Mouse (Mus musculus): ENCODE measurements around the gene Als2cl. TPM values are rescaled to one million over a fixed set of nuclear protein-coding genes. Genes with fewer than 3 reads are reported as not detected.

Gene Als2cl
- polyA plus RNA-seq, 1 experiment from 2014 or later, result 1.8 TPM

DNA sequence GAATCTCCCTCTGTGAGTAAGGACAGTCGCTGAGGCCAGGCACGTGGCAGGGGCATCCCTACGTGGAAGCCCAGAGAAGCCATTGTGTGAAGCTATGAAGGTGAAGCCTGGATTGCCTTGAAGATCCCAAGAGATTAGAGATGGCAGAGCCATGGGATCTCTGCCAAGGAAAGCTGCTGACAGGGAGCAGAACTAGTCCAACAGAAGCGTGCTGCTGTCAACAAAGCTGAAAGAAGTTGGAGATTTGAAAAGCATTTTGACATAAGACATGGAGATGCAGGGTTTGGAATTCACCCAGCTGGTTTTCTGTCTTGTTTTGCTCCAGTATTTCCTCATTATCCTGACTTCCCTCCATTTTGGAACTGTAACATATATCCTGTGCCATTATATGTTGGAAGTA lies 22.6 kb downstream of the Als2cl start:
- Histone ChIP-seq H3K4me1 (ENCODE audit: control insufficient read depth, low read depth, low read length) (no peaks in the 10 kb centered on the region), H3K9me3 (replicated peaks; ENCODE audit: control insufficient read depth, low read length) (no peaks in the 10 kb centered on the region), H3K27ac (ENCODE audit: low read length) (no peak overlapping the region), H3K36me3 (ENCODE audit: control insufficient read depth, insufficient read depth) (no peaks in the 10 kb centered on the region), H3K4me2 (ENCODE audit: low read depth, low read length) (no peak overlapping the region), H3K9ac (ENCODE audit: low read depth, low read length) (no peak overlapping the region), H3K4me3 (ENCODE audit: low read depth, low read length) (no peak overlapping the region), H3K27me3 (ENCODE audit: control insufficient read depth, insufficient read depth, low read depth, low read length) (no peaks in the 10 kb centered on the region)
- WGBS (ENCODE audit: insufficient replicate concordance), result 78% methylated on average over 4 of the region's 4 CpGs
- no peak for ATAC-seq (ENCODE audit: low read depth)

DNA sequence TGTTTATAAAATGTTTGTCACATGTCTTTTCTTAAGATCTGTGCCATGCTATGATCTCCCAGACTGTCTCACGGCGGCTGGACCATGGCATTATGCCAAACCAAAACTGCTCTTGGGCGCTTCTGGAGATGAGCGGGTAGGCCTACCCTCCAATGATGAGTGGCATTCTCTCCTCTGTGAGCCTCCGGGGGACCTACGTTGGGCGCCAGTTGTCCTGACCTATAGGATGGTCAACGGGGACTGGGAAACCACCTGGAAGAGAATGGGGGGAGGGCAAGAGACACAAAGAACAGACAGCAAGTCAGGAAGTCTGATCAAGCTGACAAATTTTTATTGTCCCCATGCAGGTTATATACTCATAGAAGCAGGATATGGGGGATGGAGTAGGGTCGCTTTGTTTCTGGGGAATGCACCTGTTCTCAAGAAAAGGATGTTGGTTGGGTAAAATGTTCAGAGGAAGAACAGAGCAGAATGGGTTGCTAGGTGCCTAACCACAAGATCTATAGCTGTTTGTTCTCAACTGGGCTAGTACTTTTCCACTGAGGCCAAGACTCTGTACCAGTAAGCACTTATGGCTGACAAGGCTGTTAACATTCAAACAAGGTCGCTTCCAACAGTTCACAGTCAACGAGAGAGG lies 27.6 kb downstream of the Als2cl start:
- H3K27ac ChIP-seq (ENCODE audit: low read length), result no peak overlapping the region

DNA sequence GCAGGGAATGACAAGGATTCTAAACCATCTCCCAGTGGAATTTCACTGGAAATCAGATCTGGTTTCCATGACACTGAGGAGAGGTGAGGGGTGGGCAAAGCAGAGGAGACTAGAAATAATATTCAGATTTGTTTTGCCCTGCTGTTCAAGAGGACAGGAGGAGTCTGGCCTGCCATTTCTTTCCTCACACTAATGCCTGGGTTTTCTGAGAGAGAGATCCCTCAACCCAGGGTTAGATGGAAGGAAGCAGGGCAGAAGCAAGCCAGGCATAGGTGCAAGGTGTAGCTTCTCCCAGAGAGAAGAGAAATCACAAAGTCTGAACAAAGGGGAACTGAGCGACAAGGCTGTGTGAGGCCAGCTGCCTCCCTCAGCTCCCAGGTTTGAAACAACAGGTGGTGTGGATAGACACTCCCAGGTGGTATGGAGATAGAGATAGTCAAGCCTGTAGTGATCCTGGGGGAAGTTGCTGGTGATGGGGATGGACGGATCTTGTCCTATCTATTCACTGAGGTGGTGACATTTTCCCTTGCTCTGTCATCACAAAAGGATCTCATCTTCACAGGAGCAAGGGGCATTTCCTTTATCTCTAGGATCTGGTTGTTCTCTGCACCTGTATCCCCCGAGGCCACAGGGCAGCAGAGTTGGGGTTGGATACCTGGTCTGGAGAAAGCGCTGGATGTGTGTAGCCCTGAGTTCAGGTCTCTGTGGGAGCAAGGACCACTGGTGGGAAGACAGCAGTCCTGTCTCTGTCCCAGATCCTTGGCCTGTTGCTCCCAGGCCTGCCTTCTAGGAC lies 28.4 kb downstream of the Als2cl start:
- Histone ChIP-seq H3K4me3 (ENCODE audit: low read depth, low read length) (no peak overlapping the region), H3K4me2 (ENCODE audit: low read depth, low read length) (no peak overlapping the region), H3K9me3 (replicated peaks; ENCODE audit: control insufficient read depth, low read length) (no peaks in the 10 kb centered on the region), H3K4me1 (ENCODE audit: control insufficient read depth, low read depth, low read length) (no peaks in the 10 kb centered on the region), H3K27me3 (ENCODE audit: control insufficient read depth, insufficient read depth, low read depth, low read length) (no peaks in the 10 kb centered on the region), H3K27ac (ENCODE audit: low read length) (no peak overlapping the region), H3K36me3 (ENCODE audit: control insufficient read depth, insufficient read depth) (no peaks in the 10 kb centered on the region), H3K9ac (ENCODE audit: low read depth, low read length) (no peak overlapping the region)
- no peak for ATAC-seq (ENCODE audit: low read depth)
- WGBS (ENCODE audit: insufficient replicate concordance), result 58% methylated on average over 4 of the region's 4 CpGs

More for the DNA sequence above, 27.6 kb downstream of the Als2cl start:
- H3K27me3 ChIP-seq (ENCODE audit: control insufficient read depth, insufficient read depth, low read depth, low read length), result no peaks in the 10 kb centered on the region
- 76% methylated on average over 11 of the region's 11 CpGs for WGBS (ENCODE audit: insufficient replicate concordance)
- ATAC-seq (ENCODE audit: low read depth), result no peak
- H3K9ac ChIP-seq (ENCODE audit: low read depth, low read length), result no peak overlapping the region
- no peak overlapping the region for H3K4me2 ChIP-seq (ENCODE audit: low read depth, low read length)
- H3K4me3 ChIP-seq (ENCODE audit: low read depth, low read length), result no peak overlapping the region
- H3K9me3 ChIP-seq (replicated peaks; ENCODE audit: control insufficient read depth, low read length), result no peaks in the 10 kb centered on the region
- H3K4me1 ChIP-seq (ENCODE audit: control insufficient read depth, low read depth, low read length), result no peaks in the 10 kb centered on the region
- no peaks in the 10 kb centered on the region for H3K36me3 ChIP-seq (ENCODE audit: control insufficient read depth, insufficient read depth)

DNA sequence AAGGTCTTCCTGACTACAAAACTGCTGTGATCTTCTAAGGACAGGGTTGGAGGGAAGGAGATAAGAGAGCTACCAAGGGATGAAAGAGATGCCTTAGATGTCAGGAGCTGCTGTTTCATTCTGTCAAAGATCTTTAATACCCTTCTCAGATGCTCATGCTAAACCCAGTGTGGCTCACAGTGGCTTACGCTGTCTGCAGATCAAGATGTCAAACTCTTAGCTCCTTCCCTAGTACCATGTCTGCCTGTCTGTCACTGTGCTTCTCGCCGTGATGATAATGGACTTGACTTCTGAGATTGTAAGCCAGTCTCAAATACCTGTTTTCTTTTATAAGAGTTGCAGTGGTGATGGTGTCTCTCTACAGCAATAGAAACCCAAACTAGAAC lies 29.0 kb downstream of the Als2cl start:
- H3K9me3 ChIP-seq (replicated peaks; ENCODE audit: control insufficient read depth, low read length), result no peaks in the 10 kb centered on the region
- no peaks in the 10 kb centered on the region for H3K36me3 ChIP-seq (ENCODE audit: control insufficient read depth, insufficient read depth)
- no peak overlapping the region for H3K27ac ChIP-seq (ENCODE audit: low read length)
- H3K4me3 ChIP-seq (ENCODE audit: low read depth, low read length), result no peak overlapping the region
- H3K9ac ChIP-seq (ENCODE audit: low read depth, low read length), result no peak overlapping the region
- ATAC-seq (ENCODE audit: low read depth), result no peak
- no peak overlapping the region for H3K4me2 ChIP-seq (ENCODE audit: low read depth, low read length)
- H3K27me3 ChIP-seq (ENCODE audit: control insufficient read depth, insufficient read depth, low read depth, low read length), result no peaks in the 10 kb centered on the region
- WGBS (ENCODE audit: insufficient replicate concordance), result 68% methylated on average over 3 of the region's 3 CpGs
- H3K4me1 ChIP-seq (ENCODE audit: control insufficient read depth, low read depth, low read length), result no peaks in the 10 kb centered on the region

DNA sequence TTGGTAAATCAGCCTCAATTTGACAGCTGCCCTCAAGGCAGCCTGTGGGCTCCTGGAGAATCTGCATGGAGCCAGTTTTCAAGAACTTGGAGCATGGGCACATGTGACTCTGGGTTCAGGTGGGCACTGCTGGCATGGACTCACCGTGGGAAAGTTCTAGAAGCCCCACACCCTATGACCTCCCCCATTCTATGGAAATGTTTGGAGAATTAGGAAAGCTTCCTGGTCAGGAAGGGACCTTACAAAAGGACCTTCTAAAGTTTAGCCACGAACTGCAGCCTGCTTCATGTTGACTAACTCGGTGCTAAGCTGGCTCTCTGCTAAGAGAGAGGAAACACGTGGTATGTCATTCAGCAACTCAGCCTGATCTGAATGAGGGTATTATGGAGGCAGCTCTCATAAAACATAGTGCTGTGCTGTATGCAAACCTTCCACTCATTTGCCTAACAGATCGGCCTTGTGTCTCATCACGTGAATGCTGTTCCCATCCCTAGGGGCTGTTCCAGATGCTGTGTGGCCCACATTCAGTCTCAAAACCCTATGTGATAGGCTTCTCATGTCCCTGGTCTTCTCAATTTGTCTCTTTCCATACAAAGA lies 29.8 kb downstream of the Als2cl start:
- Histone ChIP-seq H3K36me3 (ENCODE audit: control insufficient read depth, insufficient read depth) (no peaks in the 10 kb centered on the region), H3K9me3 (replicated peaks; ENCODE audit: control insufficient read depth, low read length) (no peaks in the 10 kb centered on the region), H3K9ac (ENCODE audit: low read depth, low read length) (no peak overlapping the region), H3K4me1 (ENCODE audit: control insufficient read depth, low read depth, low read length) (no peaks in the 10 kb centered on the region), H3K27ac (ENCODE audit: low read length) (no peak overlapping the region), H3K4me3 (ENCODE audit: low read depth, low read length) (no peak overlapping the region), H3K27me3 (ENCODE audit: control insufficient read depth, insufficient read depth, low read depth, low read length) (no peaks in the 10 kb centered on the region), H3K4me2 (ENCODE audit: low read depth, low read length) (no peak overlapping the region)
- WGBS (ENCODE audit: insufficient replicate concordance), result 45% methylated on average over 6 of the region's 6 CpGs
- ATAC-seq (ENCODE audit: low read depth), result no peak

DNA sequence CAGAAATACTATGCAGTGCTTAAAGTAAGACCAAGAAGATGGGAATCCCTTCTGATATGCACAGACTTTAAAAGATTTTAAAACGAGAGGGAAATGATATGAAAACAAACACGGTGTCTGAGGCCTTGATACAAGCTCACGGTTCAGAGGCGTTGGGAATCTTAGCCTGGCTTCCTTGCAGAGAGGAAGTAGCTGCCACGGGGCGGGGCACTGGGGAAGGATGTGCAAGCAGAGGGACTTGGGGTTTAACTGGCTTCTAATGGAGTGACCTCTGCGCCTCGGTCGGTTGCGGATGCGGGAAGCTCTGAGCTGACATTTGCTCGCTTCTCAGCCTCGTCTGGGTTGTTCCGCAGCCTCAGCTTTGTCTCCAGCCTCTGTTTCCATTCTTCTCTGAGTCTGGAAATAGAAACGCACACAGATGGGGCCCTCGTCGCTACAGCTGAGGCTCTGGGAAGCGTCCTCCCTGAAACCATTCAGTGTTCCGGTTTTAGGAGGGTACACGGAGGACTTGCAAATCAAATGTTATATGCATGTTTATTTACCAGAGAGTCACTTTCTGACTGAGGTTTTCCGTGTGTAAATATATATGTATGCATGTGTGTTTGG lies 35.1 kb downstream of the Als2cl start:
- no peak for ATAC-seq (ENCODE audit: low read depth)
- Histone ChIP-seq H3K27ac (ENCODE audit: low read length) (no peak overlapping the region), H3K9ac (ENCODE audit: low read depth, low read length) (no peak overlapping the region), H3K4me2 (ENCODE audit: low read depth, low read length) (no peak overlapping the region), H3K36me3 (ENCODE audit: control insufficient read depth, insufficient read depth) (no peaks in the 10 kb centered on the region), H3K4me1 (ENCODE audit: control insufficient read depth, low read depth, low read length) (no peaks in the 10 kb centered on the region), H3K4me3 (ENCODE audit: low read depth, low read length) (no peak overlapping the region), H3K9me3 (replicated peaks; ENCODE audit: control insufficient read depth, low read length) (no peaks in the 10 kb centered on the region), H3K27me3 (ENCODE audit: control insufficient read depth, insufficient read depth, low read depth, low read length) (no peaks in the 10 kb centered on the region)
- 52% methylated on average over 21 of the region's 21 CpGs for WGBS (ENCODE audit: insufficient replicate concordance)

DNA sequence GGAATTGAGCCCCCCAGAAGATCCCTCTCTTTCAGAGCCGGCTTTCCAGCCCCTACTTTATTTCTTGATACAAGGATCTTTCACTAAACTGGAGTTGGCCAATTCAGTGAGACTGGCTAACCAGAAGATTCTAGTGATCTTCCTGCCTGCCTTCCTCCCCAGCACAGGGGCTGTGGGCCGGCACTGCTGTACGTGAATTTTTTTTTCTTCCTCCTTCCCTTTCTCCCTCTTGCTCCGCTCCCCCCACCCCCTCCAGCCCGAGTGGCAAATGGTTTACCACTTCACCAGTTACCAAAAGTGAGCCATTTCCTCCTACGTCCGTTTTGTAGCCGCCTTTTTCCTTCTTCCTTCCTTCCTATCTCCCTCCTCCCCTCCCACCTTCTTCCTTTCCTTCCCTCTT lies 35.8 kb downstream of the Als2cl start:
- H3K4me1 ChIP-seq (ENCODE audit: control insufficient read depth, low read depth, low read length), result no peaks in the 10 kb centered on the region
- WGBS (ENCODE audit: insufficient replicate concordance), result 26% methylated on average over 8 of the region's 8 CpGs
- no peak for ATAC-seq (ENCODE audit: low read depth)
- no peaks in the 10 kb centered on the region for H3K27me3 ChIP-seq (ENCODE audit: control insufficient read depth, insufficient read depth, low read depth, low read length)
- H3K27ac ChIP-seq (ENCODE audit: low read length), result no peak overlapping the region
- no peaks in the 10 kb centered on the region for H3K36me3 ChIP-seq (ENCODE audit: control insufficient read depth, insufficient read depth)
- no peak overlapping the region for H3K4me3 ChIP-seq (ENCODE audit: low read depth, low read length)
- H3K4me2 ChIP-seq (ENCODE audit: low read depth, low read length), result no peak overlapping the region
- H3K9ac ChIP-seq (ENCODE audit: low read depth, low read length), result no peak overlapping the region
- H3K9me3 ChIP-seq (replicated peaks; ENCODE audit: control insufficient read depth, low read length), result no peaks in the 10 kb centered on the region

DNA sequence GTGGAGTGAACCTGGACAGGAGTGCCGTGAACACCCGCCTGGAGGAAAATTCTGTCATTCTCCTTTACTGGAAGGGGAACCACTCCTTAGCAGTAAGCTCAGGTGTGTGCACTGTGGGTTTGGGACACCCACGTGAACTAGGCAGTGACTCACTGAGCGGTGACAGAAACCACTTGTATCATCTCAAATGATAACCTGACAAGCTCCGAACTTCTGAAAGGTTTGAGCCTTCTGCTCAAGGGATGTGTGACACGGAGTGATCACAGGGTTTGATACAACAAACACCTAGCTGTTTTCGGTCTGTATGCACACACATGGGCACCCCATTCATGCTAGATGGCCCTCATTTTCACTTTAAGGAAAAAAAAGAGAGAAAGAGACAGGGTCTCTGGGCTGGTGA lies 37.1 kb downstream of the Als2cl start, which contains the start of gene Fam240a:
Gene Fam240a (minus strand): TSS at position 76 of the 400 bp plus-strand sequence.
- 71% methylated on average over 7 of the region's 7 CpGs for WGBS (ENCODE audit: insufficient replicate concordance)
- no peaks in the 10 kb centered on the region for H3K27me3 ChIP-seq (ENCODE audit: control insufficient read depth, insufficient read depth, low read depth, low read length)
- H3K36me3 ChIP-seq (ENCODE audit: control insufficient read depth, insufficient read depth), result no peaks in the 10 kb centered on the region
- H3K9me3 ChIP-seq (replicated peaks; ENCODE audit: control insufficient read depth, low read length), result no peaks in the 10 kb centered on the region
- H3K9ac ChIP-seq (ENCODE audit: low read depth, low read length), result no peak within 1 kb of the TSS
- ATAC-seq (ENCODE audit: low read depth), result no peak
- H3K27ac ChIP-seq (ENCODE audit: low read length), result no peak within 1 kb of the TSS
- H3K4me3 ChIP-seq (ENCODE audit: low read depth, low read length), result no peak within 1 kb of the TSS
- no peak within 1 kb of the TSS for H3K4me2 ChIP-seq (ENCODE audit: low read depth, low read length)
- H3K4me1 ChIP-seq (ENCODE audit: control insufficient read depth, low read depth, low read length), result no peaks in the 10 kb centered on the region
